Mouse (Mus musculus): ENCODE results near the gene Adra2b. TPM values are rescaled to one million over a fixed set of nuclear protein-coding genes. Genes with fewer than 3 reads are reported as not detected.
A peak's percentile ranks its signal among the peaks of the same experiment; 100 is the strongest.

Adra2b gene
- polyA plus RNA-seq, 1 experiment: 0.51 TPM

DNA sequence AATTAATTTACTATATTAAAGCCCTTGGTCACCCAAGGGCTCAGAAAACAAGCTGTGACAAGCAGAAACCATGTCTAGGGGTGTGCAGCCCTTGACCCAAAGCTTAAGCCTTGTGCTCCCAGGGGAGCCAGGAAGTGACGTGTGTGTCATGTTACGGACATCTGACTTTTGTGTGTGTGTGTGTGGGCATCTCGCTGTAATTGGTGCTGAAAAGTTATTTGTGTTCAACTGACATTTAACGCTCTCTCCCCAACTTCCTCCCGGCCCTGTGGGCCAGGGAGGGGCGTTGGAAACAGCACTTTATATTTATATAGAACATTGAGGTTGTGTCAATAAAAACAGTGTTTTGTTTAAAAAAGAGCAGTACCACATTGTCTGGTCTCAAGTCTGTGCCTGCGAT lies 25.0 kb upstream of the Adra2b start:
- DNase-seq: no peak
- WGBS: 57% methylated on average over 7 of the region's 7 CpGs
- Histone ChIP-seq H3K4me3 (replicated peaks; ENCODE audit: extremely low read depth, low read depth, low read length) (no peak overlapping the region), H3K4me1 (ENCODE audit: control insufficient read depth, insufficient read depth, low read length) (no peaks in the 10 kb centered on the region)
- no peak for TF ChIP-seq CTCF (IDR thresholded peaks at IDR 0.05; ENCODE audit: insufficient read depth, low read length)
- TF ChIP-seq POLR2A (IDR thresholded peaks at IDR 0.05; ENCODE audit: borderline replicate concordance, extremely low read depth, low read depth, low read length): no peak

DNA sequence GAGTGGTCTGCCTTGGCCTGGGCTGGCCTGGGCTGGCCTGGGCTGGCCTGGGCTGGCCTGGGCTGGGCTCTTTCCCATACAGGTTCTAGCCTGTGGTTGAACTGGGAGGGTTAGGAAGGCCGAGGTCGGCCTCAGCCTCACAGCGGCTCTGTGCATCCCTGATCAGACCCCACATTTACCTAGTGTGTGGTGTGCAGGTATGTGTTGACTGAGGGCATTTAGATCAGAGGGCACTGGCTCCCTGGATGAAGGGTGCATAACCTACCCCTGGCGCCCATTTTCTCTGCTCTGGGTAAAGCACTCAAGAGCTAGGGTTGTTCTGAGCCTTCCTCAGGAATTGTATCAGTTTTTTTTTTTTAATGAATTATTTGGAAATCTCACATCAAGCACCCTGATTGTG lies 24.6 kb upstream of the Adra2b start, which contains the start of gene Astl:
Astl (plus strand) TSS at position 224 of the 400 bp plus-strand sequence.
- DNase-seq: no peak
- 80% methylated on average over 4 of the region's 4 CpGs for WGBS
- no peak for TF ChIP-seq CTCF (IDR thresholded peaks at IDR 0.05; ENCODE audit: insufficient read depth, low read length)
- no peak for TF ChIP-seq POLR2A (IDR thresholded peaks at IDR 0.05; ENCODE audit: borderline replicate concordance, extremely low read depth, low read depth, low read length)
- no peaks in the 10 kb centered on the region for H3K4me1 ChIP-seq (ENCODE audit: control insufficient read depth, insufficient read depth, low read length)
- H3K4me3 ChIP-seq (replicated peaks; ENCODE audit: extremely low read depth, low read depth, low read length): peak within 1 kb of the TSS; percentile 21

- TF ChIP-seq POLR2A (IDR thresholded peaks at IDR 0.05; ENCODE audit: borderline replicate concordance, extremely low read depth, low read depth, low read length) (no peak), CTCF (IDR thresholded peaks at IDR 0.05; ENCODE audit: insufficient read depth, low read length) (no peak)
- Histone ChIP-seq H3K4me1 (ENCODE audit: control insufficient read depth, insufficient read depth, low read length) (no peaks in the 10 kb centered on the region), H3K4me3 (replicated peaks; ENCODE audit: extremely low read depth, low read depth, low read length) (no peak overlapping the region)
- DNase-seq: no peak
- WGBS: 63% methylated on average over 4 of the region's 4 CpGs
Observed at GRCm38 (mm10) chr2:127338833-127339232, 24.2 kb upstream of the Adra2b start.

GRCm38 (mm10) chr2:127339262-127339661 lies 23.7 kb upstream of the Adra2b start:
- TF ChIP-seq CTCF (IDR thresholded peaks at IDR 0.05; ENCODE audit: insufficient read depth, low read length): no peak
- no peak for TF ChIP-seq POLR2A (IDR thresholded peaks at IDR 0.05; ENCODE audit: borderline replicate concordance, extremely low read depth, low read depth, low read length)
- 74% methylated on average over 6 of the region's 6 CpGs for WGBS
- Histone ChIP-seq H3K4me1 (ENCODE audit: control insufficient read depth, insufficient read depth, low read length) (no peaks in the 10 kb centered on the region), H3K4me3 (replicated peaks; ENCODE audit: extremely low read depth, low read depth, low read length) (no peak overlapping the region)
- no peak for DNase-seq

- no peak overlapping the region for H3K4me3 ChIP-seq (replicated peaks; ENCODE audit: extremely low read depth, low read depth, low read length)
- WGBS: 5% methylated on average over 3 of the region's 3 CpGs
- H3K4me1 ChIP-seq (ENCODE audit: control insufficient read depth, insufficient read depth, low read length): no peaks in the 10 kb centered on the region
- TF ChIP-seq POLR2A (IDR thresholded peaks at IDR 0.05; ENCODE audit: borderline replicate concordance, extremely low read depth, low read depth, low read length) (no peak), CTCF (IDR thresholded peaks at IDR 0.05; ENCODE audit: insufficient read depth, low read length) (peak; percentile 88)
- peak; percentile 47 for DNase-seq
Observed at GRCm38 (mm10) chr2:127341159-127341558, 21.8 kb upstream of the Adra2b start.

- no peak for DNase-seq
- Histone ChIP-seq H3K4me1 (ENCODE audit: control insufficient read depth, insufficient read depth, low read length) (no peaks in the 10 kb centered on the region), H3K4me3 (replicated peaks; ENCODE audit: extremely low read depth, low read depth, low read length) (no peak overlapping the region)
- WGBS: 59% methylated on average over 1 of the region's 1 CpGs
- TF ChIP-seq POLR2A (IDR thresholded peaks at IDR 0.05; ENCODE audit: borderline replicate concordance, extremely low read depth, low read depth, low read length) (no peak), CTCF (IDR thresholded peaks at IDR 0.05; ENCODE audit: insufficient read depth, low read length) (no peak; the same call in 1 of the 2 replicates)
Observed at GRCm38 (mm10) chr2:127346334-127346733, 16.7 kb upstream of the Adra2b start.

GRCm38 (mm10) chr2:127347147-127347985 lies 15.6 kb upstream of the Adra2b start:
- 73% methylated on average over 13 of the region's 13 CpGs for WGBS
- H3K4me1 ChIP-seq (ENCODE audit: control insufficient read depth, insufficient read depth, low read length): no peaks in the 10 kb centered on the region
- DNase-seq: no peak
- no peak overlapping the region for H3K4me3 ChIP-seq (replicated peaks; ENCODE audit: extremely low read depth, low read depth, low read length)
- TF ChIP-seq POLR2A (IDR thresholded peaks at IDR 0.05; ENCODE audit: borderline replicate concordance, extremely low read depth, low read depth, low read length) (no peak), CTCF (IDR thresholded peaks at IDR 0.05; ENCODE audit: insufficient read depth, low read length) (no peak)

DNA sequence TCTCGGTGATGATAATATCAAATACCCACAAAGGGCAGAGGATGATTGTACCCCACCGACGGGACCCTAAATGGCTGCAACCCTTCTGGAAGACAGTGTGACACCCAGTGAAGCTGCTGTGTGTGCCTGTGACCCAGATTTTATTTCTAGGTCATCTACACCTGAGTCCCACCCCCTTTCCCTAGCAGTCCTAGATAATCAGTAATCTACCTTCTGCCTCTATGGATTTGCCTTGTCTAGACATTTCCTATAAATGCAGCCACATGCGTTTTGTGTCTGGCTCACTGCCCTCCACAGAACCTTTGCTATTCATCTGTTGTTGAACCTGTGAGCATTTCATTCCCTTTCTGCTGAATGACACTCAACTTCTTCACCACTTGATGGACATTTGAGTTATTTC lies 9.1 kb upstream of the Adra2b start:
- 82% methylated on average over 4 of the region's 4 CpGs for WGBS

GRCm38 (mm10) chr2:127363282-127363652 lies 259 bp downstream of the Adra2b start:
- Histone ChIP-seq H3K4me3 (replicated peaks; ENCODE audit: extremely low read depth, low read depth, low read length) (no peak overlapping the region), H3K4me1 (ENCODE audit: control insufficient read depth, insufficient read depth, low read length) (peaks cover 6% of the 10 kb centered on the region)
- no peak for DNase-seq
- WGBS: 2% methylated on average over 28 of the region's 28 CpGs
- no peak for TF ChIP-seq CTCF (IDR thresholded peaks at IDR 0.05; ENCODE audit: insufficient read depth, low read length)
- no peak for TF ChIP-seq POLR2A (IDR thresholded peaks at IDR 0.05; ENCODE audit: borderline replicate concordance, extremely low read depth, low read depth, low read length)

More for the DNA sequence above, 9.1 kb upstream of the Adra2b start:
- TF ChIP-seq CTCF (IDR thresholded peaks at IDR 0.05; ENCODE audit: insufficient read depth, low read length) (no peak), POLR2A (IDR thresholded peaks at IDR 0.05; ENCODE audit: borderline replicate concordance, extremely low read depth, low read depth, low read length) (no peak)
- DNase-seq: no peak
- H3K4me3 ChIP-seq (replicated peaks; ENCODE audit: extremely low read depth, low read depth, low read length): no peak overlapping the region
- no peaks in the 10 kb centered on the region for H3K4me1 ChIP-seq (ENCODE audit: control insufficient read depth, insufficient read depth, low read length)

- peaks cover 6% of the 10 kb centered on the region for H3K4me1 ChIP-seq (ENCODE audit: control insufficient read depth, insufficient read depth, low read length)
- H3K4me3 ChIP-seq (replicated peaks; ENCODE audit: extremely low read depth, low read depth, low read length): no peak overlapping the region
- DNase-seq: no peak
- WGBS: 6% methylated on average over 20 of the region's 20 CpGs
- TF ChIP-seq POLR2A (IDR thresholded peaks at IDR 0.05; ENCODE audit: borderline replicate concordance, extremely low read depth, low read depth, low read length) (no peak), CTCF (IDR thresholded peaks at IDR 0.05; ENCODE audit: insufficient read depth, low read length) (no peak)
Observed at GRCm38 (mm10) chr2:127363696-127364095, 688 bp downstream of the Adra2b start.

Measured in lung, adult 2 months (tissue).